Mouse (Mus musculus): Measurements from ENCODE around the gene Prnp.

Gene Prnp

GRCm38 (mm10) chr2:131909683-131910572 is at the start of gene Prnp, which contains the start of gene Prn:
Gene Prnp, plus strand, starts transcription at chr2:131909928.
Gene Prn, plus strand, starts transcription at chr2:131909957.
- DNase-seq: peak; percentile 90

- peak; percentile 55 for DNase-seq
Measured at GRCm38 (mm10) chr2:131862617-131863275, 47.0 kb upstream of the Prnp start.

GRCm38 (mm10) chr2:131863472-131863871 is 46.3 kb upstream of the Prnp start:
- peak; percentile 51 for DNase-seq

GRCm38 (mm10) chr2:131864262-131864796 is 45.4 kb upstream of the Prnp start:
- no peak for DNase-seq

GRCm38 (mm10) chr2:131866676-131867075 is 43.1 kb upstream of the Prnp start:
- no peak for DNase-seq

GRCm38 (mm10) chr2:131868983-131869382 is 40.7 kb upstream of the Prnp start:
- DNase-seq: no peak

GRCm38 (mm10) chr2:131873376-131873775 is 36.4 kb upstream of the Prnp start:
- DNase-seq: no peak

- DNase-seq: no peak
Measured at GRCm38 (mm10) chr2:131876551-131877265, 33.0 kb upstream of the Prnp start.

- no peak for DNase-seq
Measured at GRCm38 (mm10) chr2:131881766-131882165, 28.0 kb upstream of the Prnp start.

GRCm38 (mm10) chr2:131883136-131883535 is 26.6 kb upstream of the Prnp start:
- DNase-seq: peak; percentile 85

GRCm38 (mm10) chr2:131886503-131887160 is 23.1 kb upstream of the Prnp start:
- no peak for DNase-seq

GRCm38 (mm10) chr2:131888233-131888632 is 21.5 kb upstream of the Prnp start:
- DNase-seq: no peak

GRCm38 (mm10) chr2:131892534-131892933 is 17.2 kb upstream of the Prnp start:
- no peak for DNase-seq

- DNase-seq: no peak
Measured at GRCm38 (mm10) chr2:131895106-131895505, 14.6 kb upstream of the Prnp start.

- no peak for DNase-seq
Measured at GRCm38 (mm10) chr2:131896011-131896410, 13.7 kb upstream of the Prnp start.

GRCm38 (mm10) chr2:131897336-131898109 is 12.2 kb upstream of the Prnp start:
- no peak for DNase-seq

GRCm38 (mm10) chr2:131902423-131902822 is 7.3 kb upstream of the Prnp start:
- no peak for DNase-seq

GRCm38 (mm10) chr2:131902867-131903266 is 6.9 kb upstream of the Prnp start:
- DNase-seq: no peak

GRCm38 (mm10) chr2:131905025-131905424 is 4.7 kb upstream of the Prnp start:
- no peak for DNase-seq

- no peak for DNase-seq
Measured at GRCm38 (mm10) chr2:131905776-131906175, 4.0 kb upstream of the Prnp start.

- DNase-seq: no peak
Measured at GRCm38 (mm10) chr2:131906266-131906665, 3.5 kb upstream of the Prnp start.

- DNase-seq: no peak
Measured at GRCm38 (mm10) chr2:131906846-131907245, 2.9 kb upstream of the Prnp start.
